Mouse (Mus musculus): ENCODE results near the gene Hoxa6.

Gene Hoxa6

GRCm38 (mm10) chr6:52215771-52216535 is 7.4 kb upstream of the Hoxa6 start:
- no peak for DNase-seq (ENCODE audit: low spot score in 2 of 2)

GRCm38 (mm10) chr6:52215070-52215469 is 6.5 kb upstream of the Hoxa6 start:
- DNase-seq (ENCODE audit: low spot score in 2 of 2) = no peak

GRCm38 (mm10) chr6:52214271-52214670 is 5.7 kb upstream of the Hoxa6 start:
- DNase-seq (ENCODE audit: low spot score in 2 of 2) = no peak

- no peak for DNase-seq (ENCODE audit: low spot score in 2 of 2)
Measured at GRCm38 (mm10) chr6:52213119-52213986, 4.8 kb upstream of the Hoxa6 start, which contains the start of the genes Hoxa3 and Gm28308. TSS of gene Hoxa3 (minus strand) at chr6:52213336. TSS of gene Gm28308 (minus strand) at chr6:52213339.

GRCm38 (mm10) chr6:52212556-52213118 is 4.1 kb upstream of the Hoxa6 start:
- no peak for DNase-seq (ENCODE audit: low spot score in 2 of 2)

- no peak for DNase-seq (ENCODE audit: low spot score in 2 of 2)
Measured at GRCm38 (mm10) chr6:52211961-52212360, 3.4 kb upstream of the Hoxa6 start.

- peak in 1 of 2 experiments; percentile 37 for DNase-seq (ENCODE audit: low spot score in 2 of 2)
Measured at GRCm38 (mm10) chr6:52211170-52211935, 2.8 kb upstream of the Hoxa6 start.

GRCm38 (mm10) chr6:52209685-52210046 is 1.1 kb upstream of the Hoxa6 start:
- no peak for DNase-seq (ENCODE audit: low spot score in 2 of 2)

GRCm38 (mm10) chr6:52208868-52209684 is 554 bp upstream of the Hoxa6 start:
- DNase-seq (ENCODE audit: low spot score in 2 of 2) = no peak

- DNase-seq (ENCODE audit: low spot score in 2 of 2) = no peak
Measured at GRCm38 (mm10) chr6:52207684-52207976, 892 bp downstream of the Hoxa6 start.

- no peak for DNase-seq (ENCODE audit: low spot score in 2 of 2)
Measured at GRCm38 (mm10) chr6:52206882-52207683, 1.4 kb downstream of the Hoxa6 start.

- DNase-seq (ENCODE audit: low spot score in 2 of 2) = no peak
Measured at GRCm38 (mm10) chr6:52205638-52206621, 2.6 kb downstream of the Hoxa6 start.

- DNase-seq (ENCODE audit: low spot score in 2 of 2) = no peak
Measured at GRCm38 (mm10) chr6:52205221-52205620, 3.3 kb downstream of the Hoxa6 start.

GRCm38 (mm10) chr6:52204050-52204752 is 4.3 kb downstream of the Hoxa6 start, which contains the start of gene Hoxa5:
TSS of gene Hoxa5 (minus strand) at chr6:52204587.
- DNase-seq (ENCODE audit: low spot score in 2 of 2) = no peak

GRCm38 (mm10) chr6:52203371-52204049 is 5.0 kb downstream of the Hoxa6 start:
- DNase-seq (ENCODE audit: low spot score in 2 of 2) = no peak

- DNase-seq (ENCODE audit: low spot score in 2 of 2) = no peak
Measured at GRCm38 (mm10) chr6:52203121-52203370, 5.5 kb downstream of the Hoxa6 start.

- DNase-seq (ENCODE audit: low spot score in 2 of 2) = no peak
Measured at GRCm38 (mm10) chr6:52202362-52203120, 6.0 kb downstream of the Hoxa6 start.

Measured in right cerebral cortex, postnatal 36 days (tissue).